Mouse (Mus musculus): ENCODE data around the gene E4f1. TPM values are rescaled to one million over a fixed set of nuclear protein-coding genes. Genes with fewer than 3 reads are reported as not detected.

The E4f1 gene
- polyA plus RNA-seq, 1 experiment from 2014 or later: 8.3 TPM

DNA sequence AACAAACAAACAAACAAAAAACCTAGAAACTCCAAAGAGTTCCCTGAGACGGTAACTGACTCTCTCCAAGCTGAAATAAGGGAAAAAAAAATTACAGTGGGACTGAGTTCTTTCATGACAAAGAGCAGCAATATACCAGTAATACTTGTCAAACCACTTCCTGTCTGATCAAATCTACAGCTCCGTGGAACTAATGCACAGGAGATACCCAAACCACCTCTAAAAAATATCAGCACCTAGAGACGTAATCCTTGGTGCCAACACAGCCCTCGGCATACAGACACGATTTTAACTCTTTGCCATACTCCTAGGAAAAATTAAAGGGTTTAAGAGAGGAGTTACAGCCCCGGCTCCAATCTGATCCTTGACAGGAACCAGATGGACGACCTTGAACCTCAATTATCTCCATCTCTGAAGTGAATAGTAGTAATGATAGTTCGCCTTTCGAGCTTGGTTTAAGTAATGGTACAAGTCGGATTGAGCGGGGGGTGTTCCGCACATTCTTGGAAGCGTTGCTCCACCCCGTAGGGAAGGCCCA lies 15.8 kb downstream of the E4f1 start:
- Histone ChIP-seq H3K27me3 (replicated peaks; ENCODE audit: control insufficient read depth, insufficient read depth, low read length) (no peaks in the 10 kb centered on the region), H3K36me3 (ENCODE audit: control insufficient read depth, insufficient read depth, low read length) (peaks cover 23% of the 10 kb centered on the region), H3K9ac (ENCODE audit: low read length) (peak overlapping the region; percentile 91), H3K4me3 (ENCODE audit: low read depth, low read length) (peak overlapping the region; percentile 87), H3K27ac (ENCODE audit: low read depth, low read length) (peak overlapping the region; percentile 88), H3K9me3 (replicated peaks; ENCODE audit: control insufficient read depth, low read length) (no peaks in the 10 kb centered on the region), H3K4me2 (ENCODE audit: low read length) (peak overlapping the region; percentile 82), H3K4me1 (ENCODE audit: control insufficient read depth, insufficient read depth, low read length) (peaks cover 8% of the 10 kb centered on the region)
- DNase-seq (ENCODE audit: low spot score): no peak
- WGBS: 11% methylated on average over 14 of the region's 14 CpGs
- no peak for ATAC-seq

DNA sequence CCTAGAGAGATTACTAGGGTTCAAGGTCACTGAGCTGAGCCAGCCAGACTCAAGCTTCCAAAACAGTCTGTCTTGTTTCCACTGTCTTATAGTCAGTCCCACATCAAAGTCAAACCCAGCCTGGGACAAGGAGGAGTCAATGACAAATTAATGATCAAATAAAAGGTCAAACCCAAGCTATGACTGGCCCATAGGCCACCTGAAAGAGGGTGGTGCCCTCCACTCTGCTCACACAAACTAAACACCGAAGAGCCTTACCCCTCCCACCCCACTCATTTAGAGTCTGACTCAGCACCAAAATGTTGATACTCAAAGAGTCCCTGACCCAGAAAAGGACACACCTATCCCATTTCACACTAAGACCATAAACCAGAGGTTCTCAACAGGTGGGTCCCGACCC lies 16.7 kb downstream of the E4f1 start:
- no peak overlapping the region for H3K4me3 ChIP-seq (ENCODE audit: low read depth, low read length)
- H3K27ac ChIP-seq (ENCODE audit: low read depth, low read length): no peak overlapping the region
- no peaks in the 10 kb centered on the region for H3K27me3 ChIP-seq (replicated peaks; ENCODE audit: control insufficient read depth, insufficient read depth, low read length)
- WGBS: 92% methylated on average over 2 of the region's 2 CpGs
- H3K9me3 ChIP-seq (replicated peaks; ENCODE audit: control insufficient read depth, low read length): no peaks in the 10 kb centered on the region
- ATAC-seq (no peak), DNase-seq (ENCODE audit: low spot score) (no peak)
- peaks cover 32% of the 10 kb centered on the region for H3K36me3 ChIP-seq (ENCODE audit: control insufficient read depth, insufficient read depth, low read length)
- H3K4me1 ChIP-seq (ENCODE audit: control insufficient read depth, insufficient read depth, low read length): peaks cover 8% of the 10 kb centered on the region
- H3K4me2 ChIP-seq (ENCODE audit: low read length): peak overlapping the region; percentile 82
- no peak overlapping the region for H3K9ac ChIP-seq (ENCODE audit: low read length)

DNA sequence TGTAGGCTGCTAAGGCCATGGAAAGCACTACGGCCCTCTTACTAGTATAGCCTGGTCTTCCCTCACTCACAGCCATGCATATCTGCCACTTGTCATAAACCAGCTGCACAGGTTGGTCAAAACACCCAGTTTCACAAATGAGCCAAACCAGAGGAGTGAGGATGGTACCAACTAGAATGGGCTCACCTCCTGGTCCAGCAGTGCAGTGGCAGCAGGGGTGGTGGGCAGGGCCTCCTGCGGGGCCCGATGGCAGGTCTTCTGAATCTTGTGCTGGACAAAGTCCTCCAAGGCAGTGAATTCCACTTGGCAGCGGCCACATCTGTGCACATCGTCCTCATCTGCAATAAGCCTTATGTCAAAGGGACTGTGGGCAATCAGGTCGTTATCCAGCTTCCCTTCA lies 18.9 kb downstream of the E4f1 start:
- ATAC-seq: no peak
- WGBS: 97% methylated on average over 6 of the region's 6 CpGs

DNA sequence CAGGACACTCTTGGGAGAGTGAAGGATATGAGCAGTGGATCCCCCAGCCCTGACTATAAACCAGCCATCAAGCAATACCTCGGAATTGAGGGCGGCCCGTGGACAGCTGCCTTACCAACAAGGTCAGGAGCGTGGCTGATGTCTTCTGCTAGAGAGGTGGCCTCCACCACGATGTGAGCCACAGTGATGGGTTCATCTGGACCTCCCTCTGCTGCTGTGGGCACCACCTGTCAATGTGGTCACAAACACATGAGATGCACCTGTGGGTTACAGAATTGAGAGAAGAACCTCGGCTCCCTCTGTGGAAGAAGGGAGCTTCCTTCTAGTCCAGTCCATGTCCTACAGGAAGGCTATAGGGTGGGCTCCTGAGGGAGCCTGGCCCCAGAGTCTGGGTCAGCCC lies 20.6 kb downstream of the E4f1 start:
- H3K4me1 ChIP-seq (ENCODE audit: control insufficient read depth, insufficient read depth, low read length): peaks cover 8% of the 10 kb centered on the region
- 87% methylated on average over 6 of the region's 6 CpGs for WGBS
- no peaks in the 10 kb centered on the region for H3K9me3 ChIP-seq (replicated peaks; ENCODE audit: control insufficient read depth, low read length)
- no peaks in the 10 kb centered on the region for H3K27me3 ChIP-seq (replicated peaks; ENCODE audit: control insufficient read depth, insufficient read depth, low read length)
- no peak overlapping the region for H3K4me3 ChIP-seq (ENCODE audit: low read depth, low read length)
- no peak overlapping the region for H3K4me2 ChIP-seq (ENCODE audit: low read length)
- ATAC-seq (no peak), DNase-seq (ENCODE audit: low spot score) (no peak)
- H3K9ac ChIP-seq (ENCODE audit: low read length): no peak overlapping the region
- peaks cover 70% of the 10 kb centered on the region for H3K36me3 ChIP-seq (ENCODE audit: control insufficient read depth, insufficient read depth, low read length)
- no peak overlapping the region for H3K27ac ChIP-seq (ENCODE audit: low read depth, low read length)

More for the DNA sequence above, 18.9 kb downstream of the E4f1 start:
- no peak overlapping the region for H3K9ac ChIP-seq (ENCODE audit: low read length)
- no peak overlapping the region for H3K4me2 ChIP-seq (ENCODE audit: low read length)
- H3K36me3 ChIP-seq (ENCODE audit: control insufficient read depth, insufficient read depth, low read length): peaks cover 53% of the 10 kb centered on the region
- H3K27me3 ChIP-seq (replicated peaks; ENCODE audit: control insufficient read depth, insufficient read depth, low read length): no peaks in the 10 kb centered on the region
- peaks cover 8% of the 10 kb centered on the region for H3K4me1 ChIP-seq (ENCODE audit: control insufficient read depth, insufficient read depth, low read length)
- no peak overlapping the region for H3K27ac ChIP-seq (ENCODE audit: low read depth, low read length)
- H3K4me3 ChIP-seq (ENCODE audit: low read depth, low read length): no peak overlapping the region
- no peak for DNase-seq (ENCODE audit: low spot score)
- no peaks in the 10 kb centered on the region for H3K9me3 ChIP-seq (replicated peaks; ENCODE audit: control insufficient read depth, low read length)

DNA sequence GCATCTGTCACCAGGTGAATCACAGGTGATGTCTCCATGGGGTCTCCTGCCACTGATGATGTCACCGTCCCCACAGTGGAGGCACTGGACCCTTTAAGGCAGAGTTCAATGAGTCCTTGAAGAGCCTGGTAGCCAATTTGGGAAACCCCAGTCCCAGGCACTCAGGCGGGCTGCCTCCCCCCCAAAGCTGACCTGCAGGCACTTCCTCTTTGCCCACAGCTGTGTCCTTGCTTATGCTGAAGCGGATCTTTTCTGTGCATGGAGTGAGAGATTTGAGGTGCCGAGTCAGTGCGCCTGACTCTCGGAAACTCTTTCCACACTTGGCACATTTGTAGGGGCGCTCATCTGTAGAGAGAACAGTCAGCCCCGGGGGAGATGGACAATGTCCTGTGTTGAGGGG lies 23.5 kb downstream of the E4f1 start:
- 95% methylated on average over 8 of the region's 8 CpGs for WGBS
- ATAC-seq (no peak), DNase-seq (ENCODE audit: low spot score) (no peak)
- H3K9ac ChIP-seq (ENCODE audit: low read length): no peak overlapping the region
- H3K9me3 ChIP-seq (replicated peaks; ENCODE audit: control insufficient read depth, low read length): no peaks in the 10 kb centered on the region
- no peak overlapping the region for H3K27ac ChIP-seq (ENCODE audit: low read depth, low read length)
- H3K4me2 ChIP-seq (ENCODE audit: low read length): no peak overlapping the region
- peaks cover 98% of the 10 kb centered on the region for H3K36me3 ChIP-seq (ENCODE audit: control insufficient read depth, insufficient read depth, low read length)
- no peaks in the 10 kb centered on the region for H3K4me1 ChIP-seq (ENCODE audit: control insufficient read depth, insufficient read depth, low read length)
- H3K4me3 ChIP-seq (ENCODE audit: low read depth, low read length): no peak overlapping the region
- no peaks in the 10 kb centered on the region for H3K27me3 ChIP-seq (replicated peaks; ENCODE audit: control insufficient read depth, insufficient read depth, low read length)

DNA sequence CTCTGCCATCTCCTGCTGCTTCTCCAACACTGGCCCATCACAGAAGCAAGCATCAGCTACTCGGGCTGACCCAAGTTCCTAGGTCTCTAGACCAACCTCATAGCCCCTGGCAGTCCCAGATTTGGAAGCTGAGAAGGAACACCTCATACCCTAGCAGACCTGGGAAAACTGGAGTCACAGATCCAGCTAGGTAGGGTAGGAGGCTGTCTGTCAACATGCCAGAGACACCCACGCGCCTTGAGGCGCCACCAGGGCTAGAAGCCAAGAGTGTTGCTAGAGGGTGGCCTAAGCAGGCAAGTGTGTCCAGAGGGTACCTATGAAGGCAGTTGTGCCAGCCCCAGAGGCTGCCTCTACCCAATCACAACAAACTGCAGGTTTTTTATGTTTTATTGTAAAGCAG lies 26.7 kb downstream of the E4f1 start:
- Histone ChIP-seq H3K9ac (ENCODE audit: low read length) (no peak overlapping the region), H3K9me3 (replicated peaks; ENCODE audit: control insufficient read depth, low read length) (no peaks in the 10 kb centered on the region), H3K27ac (ENCODE audit: low read depth, low read length) (no peak overlapping the region), H3K4me1 (ENCODE audit: control insufficient read depth, insufficient read depth, low read length) (no peaks in the 10 kb centered on the region), H3K36me3 (ENCODE audit: control insufficient read depth, insufficient read depth, low read length) (peaks cover 99% of the 10 kb centered on the region), H3K4me2 (ENCODE audit: low read length) (no peak overlapping the region), H3K4me3 (ENCODE audit: low read depth, low read length) (no peak overlapping the region), H3K27me3 (replicated peaks; ENCODE audit: control insufficient read depth, insufficient read depth, low read length) (no peaks in the 10 kb centered on the region)
- ATAC-seq: no peak
- WGBS: 89% methylated on average over 4 of the region's 4 CpGs
- no peak for DNase-seq (ENCODE audit: low spot score)

DNA sequence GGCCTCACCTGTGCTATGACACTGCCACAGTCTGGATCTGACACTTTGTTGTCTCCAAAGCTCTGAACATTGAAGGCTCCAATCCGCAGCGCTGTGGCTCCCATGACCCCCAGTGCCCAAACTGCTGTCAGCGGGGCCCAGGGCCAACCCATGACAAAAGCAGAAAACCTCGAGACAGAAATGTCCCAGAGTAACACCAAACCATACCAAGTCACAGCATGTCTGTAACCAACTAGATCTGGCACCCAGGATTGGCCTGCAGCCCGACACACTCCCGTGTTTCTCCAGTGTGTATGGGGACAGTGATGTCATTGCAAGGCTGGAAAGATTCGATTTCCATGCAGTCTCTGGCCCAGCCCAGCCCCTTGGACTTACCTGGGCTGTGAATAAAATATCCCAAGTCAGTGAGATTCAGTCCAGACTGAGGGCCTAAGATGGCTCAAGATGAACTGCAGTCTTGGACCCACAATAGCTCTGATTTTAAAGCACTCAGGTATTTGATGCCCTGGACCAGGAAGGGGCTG lies 27.4 kb downstream of the E4f1 start, which contains the start of gene Dnase1l2:
TSS of gene Dnase1l2 (minus strand) at position 474 of the 524 bp plus-strand sequence.
- Histone ChIP-seq H3K36me3 (ENCODE audit: control insufficient read depth, insufficient read depth, low read length) (peaks cover 99% of the 10 kb centered on the region), H3K27ac (ENCODE audit: low read depth, low read length) (no peak within 1 kb of the TSS), H3K4me2 (ENCODE audit: low read length) (no peak within 1 kb of the TSS), H3K9me3 (replicated peaks; ENCODE audit: control insufficient read depth, low read length) (no peaks in the 10 kb centered on the region), H3K27me3 (replicated peaks; ENCODE audit: control insufficient read depth, insufficient read depth, low read length) (no peaks in the 10 kb centered on the region), H3K4me1 (ENCODE audit: control insufficient read depth, insufficient read depth, low read length) (no peaks in the 10 kb centered on the region), H3K4me3 (ENCODE audit: low read depth, low read length) (no peak within 1 kb of the TSS), H3K9ac (ENCODE audit: low read length) (no peak within 1 kb of the TSS)
- DNase-seq (ENCODE audit: low spot score): no peak
- 79% methylated on average over 7 of the region's 7 CpGs for WGBS
- no peak for ATAC-seq

DNA sequence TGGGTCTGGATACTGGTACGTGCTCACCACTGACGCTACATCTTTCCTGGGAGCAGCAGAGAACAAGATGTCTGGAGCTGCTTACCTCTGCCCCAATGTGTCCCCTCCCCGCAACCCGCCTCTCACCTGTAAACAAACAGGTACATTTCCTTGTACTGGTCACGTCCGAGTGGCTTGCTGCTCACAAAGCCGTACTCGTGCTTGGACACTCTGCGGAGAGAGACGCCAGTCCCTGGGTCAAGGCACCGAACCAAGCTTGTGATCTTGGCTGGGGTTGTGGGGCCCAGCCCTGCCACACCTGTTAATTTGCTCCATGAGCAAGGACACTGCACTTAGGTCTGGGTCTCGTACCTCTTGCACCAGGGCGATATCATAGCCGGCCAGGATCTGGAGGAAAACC lies 28.0 kb downstream of the E4f1 start:
- Histone ChIP-seq H3K4me3 (ENCODE audit: low read depth, low read length) (no peak overlapping the region), H3K27ac (ENCODE audit: low read depth, low read length) (no peak overlapping the region), H3K9ac (ENCODE audit: low read length) (no peak overlapping the region), H3K9me3 (replicated peaks; ENCODE audit: control insufficient read depth, low read length) (no peaks in the 10 kb centered on the region), H3K27me3 (replicated peaks; ENCODE audit: control insufficient read depth, insufficient read depth, low read length) (no peaks in the 10 kb centered on the region), H3K36me3 (ENCODE audit: control insufficient read depth, insufficient read depth, low read length) (peaks cover 98% of the 10 kb centered on the region), H3K4me1 (ENCODE audit: control insufficient read depth, insufficient read depth, low read length) (no peaks in the 10 kb centered on the region), H3K4me2 (ENCODE audit: low read length) (no peak overlapping the region)
- ATAC-seq (no peak), DNase-seq (ENCODE audit: low spot score) (no peak)
- WGBS: 91% methylated on average over 14 of the region's 14 CpGs

DNA sequence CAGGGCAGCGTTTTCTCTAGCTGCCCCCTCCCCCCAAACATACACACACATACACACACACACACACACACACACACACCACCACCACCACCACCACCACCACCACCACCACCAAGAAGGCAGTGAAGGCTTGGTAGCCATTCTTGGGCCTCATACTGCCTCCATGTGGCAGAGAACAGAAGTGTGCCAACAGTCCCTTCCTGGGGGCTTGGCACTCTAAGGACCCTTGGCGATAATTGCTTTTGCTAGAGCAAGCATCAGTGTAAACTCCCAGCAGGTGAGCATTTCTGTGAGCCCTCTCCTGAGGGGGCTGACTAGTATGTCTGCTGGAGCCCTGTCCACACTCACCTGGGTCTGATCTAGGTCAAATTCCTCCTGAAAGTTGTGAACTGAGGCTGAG lies 29.0 kb downstream of the E4f1 start:
- H3K9me3 ChIP-seq (replicated peaks; ENCODE audit: control insufficient read depth, low read length): no peaks in the 10 kb centered on the region
- ATAC-seq: no peak
- peak; percentile 17 for DNase-seq (ENCODE audit: low spot score)
- H3K27me3 ChIP-seq (replicated peaks; ENCODE audit: control insufficient read depth, insufficient read depth, low read length): no peaks in the 10 kb centered on the region
- H3K27ac ChIP-seq (ENCODE audit: low read depth, low read length): no peak overlapping the region
- peaks cover 93% of the 10 kb centered on the region for H3K36me3 ChIP-seq (ENCODE audit: control insufficient read depth, insufficient read depth, low read length)
- H3K4me1 ChIP-seq (ENCODE audit: control insufficient read depth, insufficient read depth, low read length): no peaks in the 10 kb centered on the region
- 66% methylated on average over 2 of the region's 2 CpGs for WGBS
- no peak overlapping the region for H3K9ac ChIP-seq (ENCODE audit: low read length)
- no peak overlapping the region for H3K4me3 ChIP-seq (ENCODE audit: low read depth, low read length)
- no peak overlapping the region for H3K4me2 ChIP-seq (ENCODE audit: low read length)

Measured in forebrain, embryonic 14.5 days (tissue).